Mouse (Mus musculus) layer of hippocampus, adult 2 months (tissue): ENCODE data around the gene Wnt9a. TPM values are rescaled to one million over a fixed set of nuclear protein-coding genes. Genes with fewer than 3 reads are reported as not detected.

Source experiments
- DNase-seq, 2 experiments: peaks; one replicate each; pipeline ENCODE4 v3.0.0; 2022; ENCODE audit warnings: low spot score in 2 of 2
- H3K27ac ChIP-seq: fragments of 200-600 bp; 2 replicates; pipeline ENCODE4 v1.8.1; 2022
- H3K4me3 ChIP-seq: fragments of 200-600 bp; 2 replicates; pipeline ENCODE4 v1.8.1; 2022; ENCODE audit warnings: mild to moderate bottlenecking
- CTCF ChIP-seq: fragments of 200-600 bp; conservative IDR thresholded peaks from 2 replicates; pipeline ENCODE4 v1.8.1; 2022; ENCODE audit warnings: antibody characterized with exemption, mild to moderate bottlenecking, moderate library complexity
- long read RNA-seq, 2 experiments: library from polyadenylated mRNA; stranded (forward); transcript quantifications; one replicate each; pipeline ENCODE4 v2.0.0; 2021; ENCODE audit warnings: borderline mapping rate in 2 of 2
- total RNA-seq, 2 experiments: library from RNA; stranded (reverse); gene quantifications; 2 replicates each; pipeline ENCODE4 v1.2.3; 2021

Gene Wnt9a
- total RNA-seq = 1 to 10 TPM; 3.8 TPM
- long read RNA-seq, experiment 1, partial matches to known transcripts = 0 of 7 reads
- long read RNA-seq, experiment 1, other reads (novel, unspliced or antisense) = 6 of 7 reads
- long read RNA-seq, experiment 2, transcript Wnt9a-202 (4 exons, 3,318 nt) = major isoform, 5 of 10 reads
- long read RNA-seq, experiment 2, partial matches to known transcripts = 4 of 10 reads
- long read RNA-seq, experiment 2, other reads (novel, unspliced or antisense) = 1 of 10 reads

DNA sequence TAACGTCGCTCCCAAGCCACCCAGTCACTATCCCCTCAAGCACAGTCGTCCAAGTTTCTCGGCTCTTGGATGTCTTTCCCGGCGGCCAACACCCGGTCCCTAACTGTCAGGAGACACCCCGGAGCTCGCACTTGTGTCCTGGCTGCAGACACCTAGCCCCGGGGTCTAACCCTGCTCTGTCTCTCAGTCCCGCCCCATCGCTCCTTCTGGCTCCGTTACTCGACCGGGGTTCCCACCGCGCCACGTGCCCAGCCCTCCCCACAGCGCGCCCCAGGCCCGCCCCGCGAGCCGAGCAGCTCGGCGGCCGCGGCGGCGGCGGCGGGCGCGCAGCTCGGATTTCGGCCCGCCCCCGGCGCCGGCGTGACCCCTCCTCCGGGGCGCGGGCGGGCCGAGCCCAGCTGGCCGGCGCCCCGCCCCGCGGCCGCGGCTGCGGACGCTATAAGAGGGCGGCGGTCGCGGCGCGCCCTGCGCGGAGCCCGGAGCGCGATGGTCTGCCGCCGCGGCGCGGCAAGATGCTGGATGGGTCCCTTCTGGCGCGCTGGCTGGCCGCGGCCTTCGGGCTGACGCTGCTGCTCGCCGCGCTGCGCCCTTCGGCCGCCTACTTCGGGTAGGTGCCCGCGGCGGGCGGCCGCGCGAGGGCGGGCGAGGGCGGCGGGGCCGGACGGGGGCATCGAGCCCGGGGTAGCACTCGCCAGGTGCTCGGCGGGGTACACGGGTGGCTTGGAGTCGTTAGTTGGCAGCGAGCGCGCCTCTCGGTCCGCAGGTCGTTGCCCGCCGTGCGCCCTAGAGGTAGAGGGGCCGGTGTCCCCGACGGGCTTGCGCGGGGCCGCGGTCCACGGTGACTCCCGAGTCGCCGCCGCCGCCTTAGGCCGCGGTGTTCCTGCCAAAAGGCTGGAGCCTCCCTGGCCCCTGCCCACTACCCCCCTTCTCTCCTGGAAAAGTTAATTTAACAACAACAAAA is at the start of gene Wnt9a:
Wnt9a (plus strand) TSS at position 468 of the 961 bp plus-strand sequence.
- no peak for TF ChIP-seq CTCF
- Histone ChIP-seq H3K4me3 (peak within 1 kb of the TSS; percentile 57), H3K27ac (peak within 1 kb of the TSS; percentile 61; the same call in 1 of the 2 replicates)
- DNase-seq = no peak

DNA sequence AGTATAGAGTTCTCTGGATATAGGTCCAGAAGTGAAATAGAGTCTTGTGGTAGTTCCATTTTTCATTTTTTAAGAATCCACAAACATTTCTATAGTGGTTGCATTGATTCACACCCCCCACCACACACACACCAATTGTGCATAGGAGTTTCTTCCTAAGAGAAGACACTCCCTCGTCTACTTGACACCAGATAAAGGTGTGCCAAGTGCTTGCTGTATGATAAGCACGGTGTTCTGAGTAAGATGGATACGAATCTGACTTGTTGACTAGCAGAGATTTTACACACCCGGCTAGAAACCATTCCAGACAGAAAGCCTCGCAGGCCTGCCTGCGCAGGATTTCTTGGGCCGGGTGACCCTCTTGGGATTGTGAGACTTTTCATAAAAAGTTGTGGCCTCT is 47.1 kb upstream of the Wnt9a start:
- Histone ChIP-seq H3K4me3 (no peak overlapping the region), H3K27ac (no peak overlapping the region)
- no peak for TF ChIP-seq CTCF
- DNase-seq = no peak

DNA sequence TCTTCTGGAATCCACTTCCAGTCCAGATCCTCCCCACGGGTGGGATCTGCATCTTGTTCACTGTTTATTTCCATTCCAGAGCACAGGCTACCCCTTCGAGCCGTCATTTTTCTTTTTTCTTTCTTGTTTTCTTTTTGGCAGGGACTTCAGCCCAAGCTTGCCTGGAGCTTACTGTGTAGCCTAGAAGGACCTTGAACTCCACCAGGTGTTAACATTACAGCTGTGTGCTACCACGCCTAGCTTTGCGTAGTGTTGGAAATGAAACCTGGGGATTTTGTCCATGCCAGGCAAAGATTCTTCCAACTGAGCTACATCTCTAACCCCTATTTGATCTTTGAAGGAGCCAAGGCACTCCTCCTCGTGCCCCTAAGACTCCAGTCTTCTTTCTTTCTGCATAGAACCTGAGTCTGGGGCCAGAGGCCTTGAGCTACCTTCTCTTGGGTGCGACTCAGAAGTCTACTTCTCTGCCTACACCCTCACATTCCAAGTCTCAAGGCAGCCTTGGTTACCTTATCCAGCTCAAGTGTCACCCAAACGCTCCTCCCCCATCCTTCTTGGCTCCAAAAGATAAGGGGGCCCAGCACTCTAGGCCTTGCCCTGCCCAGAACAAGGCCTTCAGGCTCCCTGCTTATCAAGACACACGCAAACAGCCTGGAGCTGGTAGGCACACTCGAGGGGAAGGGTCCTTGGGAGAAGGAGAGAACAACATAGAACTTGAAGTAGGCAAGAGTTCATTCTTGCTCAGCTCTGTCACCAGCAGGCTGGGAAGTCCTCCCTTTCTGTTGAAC is 45.8 kb upstream of the Wnt9a start:
- H3K27ac ChIP-seq = no peak overlapping the region
- no peak for DNase-seq
- H3K4me3 ChIP-seq = no peak overlapping the region
- TF ChIP-seq CTCF = no peak

DNA sequence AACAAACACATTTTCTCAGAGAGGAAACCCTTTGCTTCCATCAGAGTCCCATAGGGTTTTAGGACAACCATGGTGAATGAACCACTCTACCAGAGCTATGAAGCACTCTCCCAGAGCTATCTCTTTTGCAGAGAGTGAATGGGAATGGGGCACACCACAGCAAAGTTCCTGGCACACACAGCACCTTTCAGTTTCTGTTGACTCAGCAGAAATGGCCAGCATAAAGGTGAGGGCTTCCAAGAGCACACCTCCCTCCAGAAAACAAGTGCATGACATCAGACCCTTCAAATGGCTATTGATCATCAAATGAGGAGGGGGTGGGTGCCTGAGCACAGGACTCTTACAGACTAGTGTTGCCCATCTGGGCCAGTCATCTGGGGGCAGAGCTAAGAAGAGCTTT is 44.4 kb upstream of the Wnt9a start:
- no peak for DNase-seq
- H3K4me3 ChIP-seq = no peak overlapping the region
- no peak for TF ChIP-seq CTCF
- H3K27ac ChIP-seq = no peak overlapping the region

DNA sequence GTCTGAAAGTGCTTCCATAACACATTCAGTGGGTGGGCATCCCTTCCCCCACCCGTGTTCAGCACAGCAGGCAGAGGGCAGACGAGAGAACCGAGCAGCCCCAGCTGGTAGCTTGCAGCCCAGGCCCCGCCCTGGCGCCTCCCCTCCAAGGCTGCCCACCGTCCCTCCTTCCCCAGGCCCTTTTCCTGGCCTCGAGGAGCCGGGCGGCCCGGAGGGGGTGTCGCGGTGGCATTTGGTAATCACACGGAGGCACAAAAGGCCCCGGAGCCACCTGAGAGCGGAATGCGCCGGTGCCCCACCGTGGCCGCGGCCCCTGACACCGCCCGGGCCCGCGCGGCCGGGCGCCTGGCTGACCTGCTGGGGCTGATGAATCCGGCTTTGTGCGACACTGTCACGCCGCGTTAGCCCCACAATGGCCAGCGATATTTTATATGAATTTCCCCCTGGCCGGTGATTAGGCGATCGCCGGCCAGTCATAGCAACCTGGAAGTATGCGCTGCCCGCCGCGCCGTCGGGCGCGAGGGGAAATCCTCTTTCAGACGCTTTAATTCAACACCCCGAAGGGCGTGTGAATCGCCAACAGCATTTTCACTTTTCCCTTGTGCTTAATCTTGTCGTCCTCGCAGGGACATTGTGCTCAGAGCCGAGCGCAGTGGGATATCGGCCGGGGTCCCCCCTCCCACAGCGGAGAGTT is 42.7 kb upstream of the Wnt9a start:
- DNase-seq = peak; percentile 25 to 41
- TF ChIP-seq CTCF = peak; percentile 60
- H3K27ac ChIP-seq = peak overlapping the region; percentile 51; the same call in 1 of the 2 replicates
- peak overlapping the region; percentile 55 for H3K4me3 ChIP-seq

DNA sequence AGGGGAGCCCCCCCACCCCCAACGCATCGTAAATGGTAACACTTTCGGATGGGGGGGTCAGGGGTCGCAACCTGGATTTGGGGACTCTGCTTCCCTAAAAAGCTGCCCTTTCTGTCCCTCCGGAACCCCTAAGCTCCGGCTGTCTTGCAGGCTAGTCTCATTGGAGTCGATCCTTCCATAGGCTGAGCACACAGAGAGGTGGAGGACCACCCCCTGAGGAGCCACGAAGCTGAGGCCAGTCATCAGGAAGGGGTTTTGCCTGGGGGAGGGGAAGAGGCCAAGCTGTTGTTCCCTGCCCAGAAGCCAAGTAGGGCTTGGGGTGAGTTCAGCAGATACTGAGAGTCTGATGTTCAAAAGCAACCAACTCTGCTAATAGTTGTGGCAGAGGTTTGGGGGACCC is 42.1 kb upstream of the Wnt9a start:
- no peak for DNase-seq
- Histone ChIP-seq H3K4me3 (peak overlapping the region; percentile 55), H3K27ac (no peak overlapping the region)
- TF ChIP-seq CTCF = no peak

DNA sequence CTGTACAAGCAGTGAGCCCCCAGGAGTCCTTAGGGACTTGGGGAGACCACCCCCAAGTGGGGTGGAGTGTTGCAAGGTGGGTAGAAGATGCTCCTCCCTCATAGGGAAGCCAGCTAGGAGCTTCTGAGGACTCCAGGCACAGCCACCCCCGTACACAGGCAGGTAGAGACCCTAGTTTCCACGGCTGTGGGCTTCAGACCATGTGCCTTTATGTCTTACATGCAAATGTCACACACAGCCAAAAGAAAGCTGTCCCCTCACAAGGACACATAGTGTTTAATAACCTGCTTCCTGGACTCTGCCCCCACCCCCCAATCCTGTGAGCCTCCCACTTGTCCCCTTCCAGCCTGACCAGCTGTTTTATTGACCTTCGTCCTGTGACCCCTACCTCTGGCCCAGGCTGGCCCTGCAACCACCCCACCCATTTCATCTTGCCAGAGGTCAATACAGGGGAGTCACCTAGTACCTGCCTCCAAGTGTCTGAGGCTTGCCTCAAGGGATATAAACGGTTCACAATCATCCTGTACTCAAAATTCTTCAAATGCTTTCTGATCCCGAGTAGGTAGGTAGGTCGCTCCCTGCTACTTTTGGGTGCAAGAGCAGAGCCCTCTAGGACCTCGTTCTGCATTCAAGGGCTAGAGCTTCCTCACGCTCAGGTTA is 41.4 kb upstream of the Wnt9a start:
- Histone ChIP-seq H3K4me3 (no peak overlapping the region), H3K27ac (no peak overlapping the region)
- no peak for TF ChIP-seq CTCF
- DNase-seq = no peak

DNA sequence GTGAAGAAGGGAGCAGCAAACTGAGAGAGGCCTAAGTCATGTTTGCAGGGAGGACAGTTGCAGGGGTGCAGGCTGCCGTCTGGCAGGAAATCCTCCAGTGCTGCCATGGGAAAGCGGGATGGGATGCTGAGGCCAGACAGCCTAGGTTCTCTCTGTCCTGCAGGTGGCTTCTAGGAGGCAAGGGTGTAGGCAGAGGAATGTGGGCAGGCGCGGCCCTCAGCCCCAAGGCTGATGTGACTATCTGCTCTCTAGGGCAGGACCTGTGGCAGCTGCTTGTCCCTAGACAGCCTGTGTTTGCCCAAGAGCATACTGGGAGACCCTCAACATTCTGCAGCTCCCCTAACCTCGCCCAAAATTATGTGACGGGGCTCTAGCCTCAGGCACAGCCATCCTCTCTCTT is 40.0 kb upstream of the Wnt9a start:
- TF ChIP-seq CTCF = no peak
- no peak overlapping the region for H3K27ac ChIP-seq
- DNase-seq = no peak

DNA sequence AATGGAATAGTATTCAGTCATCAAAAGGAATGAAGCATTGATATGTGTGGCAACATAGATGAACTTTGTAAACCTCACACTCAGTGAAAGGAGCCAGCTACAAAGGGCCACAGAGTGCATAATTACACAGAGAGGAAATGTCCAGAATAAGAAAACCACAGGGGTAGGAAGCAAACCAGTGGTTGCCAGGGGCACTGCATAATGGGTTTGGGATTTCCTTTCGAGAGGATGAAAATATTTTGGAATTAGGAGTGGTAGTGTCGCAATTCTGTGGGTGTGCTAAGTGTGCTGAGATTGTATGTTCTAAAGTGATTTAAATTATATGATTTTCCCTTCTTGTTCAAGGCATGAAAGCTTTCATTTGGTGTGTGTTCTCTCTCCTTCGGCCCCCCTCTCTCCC is 32.5 kb upstream of the Wnt9a start:
- Histone ChIP-seq H3K4me3 (no peak overlapping the region), H3K27ac (no peak overlapping the region)
- no peak for DNase-seq
- no peak for TF ChIP-seq CTCF

More for the DNA sequence above, 40.0 kb upstream of the Wnt9a start:
- H3K4me3 ChIP-seq = no peak overlapping the region

DNA sequence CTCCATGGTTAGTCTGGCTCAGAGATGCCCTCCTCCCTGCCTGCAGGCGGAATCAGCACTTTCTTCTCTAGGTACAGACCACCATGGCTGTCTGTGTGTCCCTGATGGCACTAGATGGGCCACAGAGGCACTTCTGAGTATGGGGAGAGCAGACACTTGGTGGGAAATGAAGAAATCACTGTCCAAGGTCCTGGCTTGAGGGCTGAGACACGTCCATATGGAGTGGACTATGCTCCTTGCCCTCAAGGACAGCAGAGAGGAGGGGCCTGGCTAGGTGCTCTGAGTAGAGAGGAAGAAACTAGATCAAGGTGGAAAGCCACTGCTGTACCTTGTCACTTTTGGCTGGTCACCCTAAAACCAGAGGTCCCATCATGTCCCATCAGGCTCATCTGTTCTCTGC is 29.9 kb upstream of the Wnt9a start:
- no peak for TF ChIP-seq CTCF
- no peak overlapping the region for H3K4me3 ChIP-seq
- DNase-seq = no peak
- no peak overlapping the region for H3K27ac ChIP-seq

DNA sequence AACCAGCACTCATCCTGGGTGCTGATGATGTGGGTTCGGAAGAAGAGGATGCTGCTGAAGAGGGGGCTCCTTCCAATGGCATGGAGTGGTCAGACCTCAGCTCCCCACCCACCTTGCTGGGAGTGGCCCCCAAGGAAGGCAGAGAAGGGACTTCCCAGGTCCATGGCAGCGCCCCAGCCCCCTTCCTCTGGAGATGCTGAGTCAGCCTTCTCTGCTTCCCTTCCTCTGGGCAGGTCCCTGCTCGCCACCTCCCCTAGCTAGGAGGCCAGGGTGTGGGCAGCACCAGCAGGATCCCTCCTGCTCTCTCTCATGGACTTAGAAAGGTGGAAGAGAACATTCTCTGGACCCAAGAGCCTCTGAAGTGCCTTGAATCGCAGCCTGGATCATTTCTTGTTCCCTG is 28.7 kb upstream of the Wnt9a start:
- no peak for DNase-seq
- H3K27ac ChIP-seq = no peak overlapping the region
- H3K4me3 ChIP-seq = no peak overlapping the region
- TF ChIP-seq CTCF = no peak

DNA sequence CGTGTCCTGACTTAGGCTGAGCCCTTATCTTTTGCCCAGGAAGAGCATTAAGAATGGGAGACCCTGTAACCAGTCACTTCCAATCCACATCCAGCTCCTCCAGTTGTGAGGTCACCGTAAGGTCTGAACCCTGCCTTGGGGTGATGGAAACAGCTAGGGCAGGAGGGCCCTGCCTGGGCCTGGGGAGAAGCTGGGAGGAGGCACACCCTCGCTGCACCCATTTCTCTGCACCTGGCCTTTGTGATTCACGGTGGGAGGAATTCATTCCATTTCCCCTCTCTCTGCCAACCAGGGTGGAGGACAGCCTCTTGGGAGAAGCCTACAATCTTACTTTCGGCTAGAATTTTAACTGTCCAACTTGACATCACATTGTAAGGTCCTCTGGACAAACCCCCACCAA is 24.6 kb upstream of the Wnt9a start:
- DNase-seq = no peak
- no peak for TF ChIP-seq CTCF
- no peak overlapping the region for H3K4me3 ChIP-seq
- H3K27ac ChIP-seq = no peak overlapping the region
